Mouse (Mus musculus): ENCODE results near the gene Jup.

DNA sequence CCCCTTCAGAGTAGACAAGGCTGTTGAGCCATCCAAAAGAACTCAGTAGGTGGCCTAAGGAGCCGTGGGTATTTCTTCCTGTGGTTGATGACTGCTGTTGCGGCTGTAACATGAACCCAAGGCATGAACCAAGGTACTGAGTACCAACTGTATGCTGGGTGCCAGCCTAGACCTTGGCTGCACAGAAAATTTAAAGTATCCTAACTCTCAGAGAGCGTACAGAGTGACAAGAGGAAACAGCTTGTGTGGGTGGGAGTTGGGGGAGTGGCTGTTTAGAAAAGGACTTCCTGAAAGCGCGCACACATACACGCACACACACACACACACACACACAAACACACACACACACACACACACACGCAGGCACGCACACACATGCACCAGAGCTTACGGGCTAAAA is 1.8 kb upstream of the Jup start:
- TF ChIP-seq POLR2A (IDR thresholded peaks at IDR 0.05; ENCODE audit: low read depth, low read length), result no peak
- no peak for TF ChIP-seq CTCF (IDR thresholded peaks at IDR 0.05; ENCODE audit: borderline replicate concordance, insufficient read depth, low read length)
